Mouse (Mus musculus) kidney, embryonic 14.5 days (tissue): Measurements from ENCODE around the gene Kcnn4. TPM values are rescaled to one million over a fixed set of nuclear protein-coding genes. Genes with fewer than 3 reads are reported as not detected.
A peak's percentile ranks its signal among the peaks of the same experiment; 100 is the strongest.
"Not testable (repeated sequence)": the region's sequence is repeated elsewhere in the genome, so short reads cannot be mapped to it uniquely, and the experiment has no call there.

Experiments used
- ATAC-seq: fragments of 200-750 bp; cut with Nextera tagmentation; 2 replicates; pipeline ENCODE4 v1.8.0; 2017; ENCODE audit warnings: moderate number of reproducible peaks, mild to moderate bottlenecking, moderate TSS enrichment, moderate library complexity; ENCODE audit not compliant: low FRiP score, low TSS enrichment
- H3K27ac ChIP-seq: fragments of 300-500 bp; sonication (generic); 2 replicates; pipeline ENCODE4 v1.5.1; 2014; ENCODE audit warnings: low read depth, mild to moderate bottlenecking, low read length, moderate library complexity, mixed read lengths
- H3K27me3 ChIP-seq: fragments of 300-500 bp; sonication (generic); 2 replicates; pipeline ENCODE4 v1.6.1; 2014; ENCODE audit warnings: mild to moderate bottlenecking, low read length; ENCODE audit not compliant: control insufficient read depth, insufficient read depth
- H3K36me3 ChIP-seq: fragments of 300-500 bp; sonication (generic); 2 replicates; pipeline ENCODE4 v1.6.1; 2014; ENCODE audit warnings: low read length, mixed read lengths; ENCODE audit not compliant: control insufficient read depth, insufficient read depth
- H3K4me1 ChIP-seq: fragments of 300-500 bp; sonication (generic); 2 replicates; pipeline ENCODE4 v1.6.1; 2014; ENCODE audit warnings: low read length, mixed read lengths; ENCODE audit not compliant: control insufficient read depth, insufficient read depth
- H3K4me2 ChIP-seq: fragments of 300-500 bp; sonication (generic); replicated peaks from 2 replicates; pipeline ENCODE4 v1.6.1; 2014; ENCODE audit warnings: low read depth, mild to moderate bottlenecking, low read length
- H3K4me3 ChIP-seq: fragments of 300-500 bp; sonication (generic); 2 replicates; pipeline ENCODE4 v1.5.1; 2014; ENCODE audit warnings: mild to moderate bottlenecking, low read length
- H3K9ac ChIP-seq: fragments of 300-500 bp; sonication (generic); 2 replicates; pipeline ENCODE4 v1.6.1; 2014; ENCODE audit warnings: low read depth, mild to moderate bottlenecking, low read length, moderate library complexity
- H3K9me3 ChIP-seq: fragments of 300-500 bp; sonication (generic); 2 replicates; pipeline ENCODE4 v1.6.1; 2016; ENCODE audit warnings: low read length; ENCODE audit not compliant: control insufficient read depth
- WGBS: fragments of 180-500 bp; shearing (Covaris S2); extraction: QIAGEN DNeasy Blood & Tissue Kit; methylation state at CpG from one replicate; pipeline ENCODE4 v1.1.7; 2014; 5-methylcytosine and 5-hydroxymethylcytosine counted together
- polyA plus RNA-seq: library from polyadenylated mRNA; unstranded; fragments of >200 nt; fragmentation: Nextera tagmentation; extraction: Ambion mirVana; gene quantifications from 2 replicates; pipeline ENCODE4 v1.2.1, GENCODE M21; 2014

Kcnn4 gene
- polyA plus RNA-seq, 1 experiment from 2014 or later: 3.3 TPM

- no peaks in the 10 kb centered on the region for H3K9me3 ChIP-seq
- H3K27me3 ChIP-seq: no peaks in the 10 kb centered on the region
- no peak overlapping the region for H3K9ac ChIP-seq
- H3K36me3 ChIP-seq: no peaks in the 10 kb centered on the region
- no peak for ATAC-seq
- H3K4me3 ChIP-seq: no peak overlapping the region
- no peak overlapping the region for H3K4me2 ChIP-seq
- WGBS: 74% methylated on average over 2 of the region's 3 CpGs
- H3K27ac ChIP-seq: peak overlapping the region; percentile 62; the same call in 1 of the 2 replicates
- peaks cover 21% of the 10 kb centered on the region for H3K4me1 ChIP-seq
Observed at GRCm38 (mm10) chr7:24394054-24394453, 24.0 kb downstream of the Kcnn4 start.

GRCm38 (mm10) chr7:24394475-24395161 lies 24.6 kb downstream of the Kcnn4 start:
- Histone ChIP-seq H3K9me3 (no peaks in the 10 kb centered on the region), H3K4me1 (peaks cover 18% of the 10 kb centered on the region), H3K4me2 (no peak overlapping the region), H3K9ac (0 out of 2 replicates have a peak overlapping the region, but pooled peaks have one; percentile 12), H3K27me3 (no peaks in the 10 kb centered on the region), H3K36me3 (no peaks in the 10 kb centered on the region), H3K4me3 (no peak overlapping the region), H3K27ac (peak overlapping the region; percentile 62; the same call in 1 of the 2 replicates)
- peak; percentile 3; the same call in 1 of the 2 replicates for ATAC-seq
- WGBS: 37% methylated on average over 15 of the region's 15 CpGs

GRCm38 (mm10) chr7:24396832-24397231 lies 26.8 kb downstream of the Kcnn4 start:
- ATAC-seq: no peak
- Histone ChIP-seq H3K36me3 (no peaks in the 10 kb centered on the region), H3K4me3 (no peak overlapping the region), H3K4me1 (0 out of 2 replicates have a peak, but pooled peaks cover 9% of the 10 kb centered on the region), H3K27ac (no peak overlapping the region), H3K9ac (no peak overlapping the region), H3K27me3 (no peaks in the 10 kb centered on the region), H3K4me2 (no peak overlapping the region), H3K9me3 (no peaks in the 10 kb centered on the region)
- 72% methylated on average over 11 of the region's 11 CpGs for WGBS

GRCm38 (mm10) chr7:24398364-24398913 lies 28.4 kb downstream of the Kcnn4 start:
- no peak overlapping the region for H3K27ac ChIP-seq
- H3K9me3 ChIP-seq: no peaks in the 10 kb centered on the region
- no peak for ATAC-seq
- no peak overlapping the region for H3K9ac ChIP-seq
- H3K27me3 ChIP-seq: no peaks in the 10 kb centered on the region
- no peak overlapping the region for H3K4me3 ChIP-seq
- H3K4me1 ChIP-seq: 0 out of 2 replicates have a peak, but pooled peaks cover 9% of the 10 kb centered on the region
- WGBS: 95% methylated on average over 8 of the region's 8 CpGs
- no peak overlapping the region for H3K4me2 ChIP-seq
- peaks cover 4% of the 10 kb centered on the region for H3K36me3 ChIP-seq

GRCm38 (mm10) chr7:24399256-24400081 lies 29.4 kb downstream of the Kcnn4 start, which contains the start of gene Smg9:
TSS of gene Smg9 (plus strand) at chr7:24399619.
- peak; percentile 94 for ATAC-seq
- H3K27me3 ChIP-seq: no peaks in the 10 kb centered on the region
- peak within 1 kb of the TSS; percentile 96 for H3K27ac ChIP-seq
- H3K9me3 ChIP-seq: no peaks in the 10 kb centered on the region
- 4% methylated on average over 64 of the region's 66 CpGs for WGBS
- H3K4me1 ChIP-seq: 0 out of 2 replicates have a peak, but pooled peaks cover 6% of the 10 kb centered on the region
- H3K36me3 ChIP-seq: peaks cover 10% of the 10 kb centered on the region
- H3K4me2 ChIP-seq: peak within 1 kb of the TSS; percentile 61
- H3K9ac ChIP-seq: peak within 1 kb of the TSS; percentile 76
- peak within 1 kb of the TSS; percentile 60 for H3K4me3 ChIP-seq

- no peaks in the 10 kb centered on the region for H3K27me3 ChIP-seq
- WGBS: 12% methylated on average over 3 of the region's 3 CpGs
- no peaks in the 10 kb centered on the region for H3K4me1 ChIP-seq
- no peaks in the 10 kb centered on the region for H3K9me3 ChIP-seq
- H3K27ac ChIP-seq: peak overlapping the region; percentile 96; the same call in 1 of the 2 replicates
- peak overlapping the region; percentile 76; the same call in 1 of the 2 replicates for H3K9ac ChIP-seq
- ATAC-seq: peak; percentile 14; the same call in 1 of the 2 replicates
- H3K4me3 ChIP-seq: peak overlapping the region; percentile 60
- H3K36me3 ChIP-seq: peaks cover 12% of the 10 kb centered on the region
- peak overlapping the region; percentile 61 for H3K4me2 ChIP-seq
Observed at GRCm38 (mm10) chr7:24400082-24400452, 30.0 kb downstream of the Kcnn4 start.

GRCm38 (mm10) chr7:24400489-24400888 lies 30.4 kb downstream of the Kcnn4 start:
- H3K4me1 ChIP-seq, H3K27ac ChIP-seq, H3K9ac ChIP-seq, H3K27me3 ChIP-seq, H3K9me3 ChIP-seq, ATAC-seq: not testable (repeated sequence)
- H3K4me3 ChIP-seq: peak overlapping the region; percentile 60; the same call in 1 of the 2 replicates
- peaks cover 14% of the 10 kb centered on the region for H3K36me3 ChIP-seq
- peak overlapping the region; percentile 61 for H3K4me2 ChIP-seq
- 92% methylated on average over 4 of the region's 4 CpGs for WGBS

GRCm38 (mm10) chr7:24402851-24403250 lies 32.8 kb downstream of the Kcnn4 start:
- peaks cover 5% of the 10 kb centered on the region; the same call in 1 of the 2 replicates for H3K4me1 ChIP-seq

More at GRCm38 (mm10) chr7:24402851-24403250, 32.8 kb downstream of the Kcnn4 start:
- Histone ChIP-seq H3K27me3 (no peaks in the 10 kb centered on the region), H3K9ac (no peak overlapping the region), H3K9me3 (no peaks in the 10 kb centered on the region), H3K4me2 (no peak overlapping the region), H3K36me3 (peaks cover 28% of the 10 kb centered on the region), H3K4me3 (no peak overlapping the region), H3K27ac (no peak overlapping the region)
- no peak for ATAC-seq
- 96% methylated on average over 9 of the region's 9 CpGs for WGBS
